Mouse (Mus musculus) heart, adult 8-10 months (tissue): ENCODE measurements around the gene Gm7138. TPM values are rescaled to one million over a fixed set of nuclear protein-coding genes. Genes with fewer than 3 reads are reported as not detected.
"Not testable (repeated sequence)": the region's sequence is repeated elsewhere in the genome, so short reads cannot be mapped to it uniquely, and the experiment has no call there.

Experiments used
- DNase-seq: peaks from one replicate; pipeline ENCODE4 v3.0.0; 2022; ENCODE audit warnings: low spot score
- total RNA-seq, 4 experiments: library from RNA; stranded (reverse); gene quantifications; 2 replicates each; pipeline ENCODE4 v1.2.4; 2022

Gm7138 gene
- total RNA-seq, 4 experiments from 2014 or later = not detected

DNA sequence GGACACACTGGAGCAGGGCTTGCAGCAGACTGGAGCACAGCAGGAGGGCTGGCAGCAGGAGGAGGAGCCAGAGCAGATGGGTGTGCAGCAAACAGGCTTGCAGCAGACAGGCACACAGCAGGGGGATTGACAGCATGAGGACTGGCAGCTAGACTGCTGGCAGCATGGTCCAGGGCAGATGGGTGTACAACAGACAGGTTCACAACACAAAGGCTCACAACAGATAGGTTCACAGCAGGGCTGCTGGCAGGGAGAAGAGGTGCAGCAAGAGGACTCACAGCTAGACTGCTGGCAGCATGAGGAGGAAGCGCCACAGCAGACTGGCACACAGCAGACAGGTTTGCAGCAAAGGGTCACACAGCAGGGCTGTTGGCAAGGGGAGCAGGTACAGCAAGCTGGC, 26.1 kb downstream of the Gm7138 start:
- DNase-seq = not testable (repeated sequence)

GRCm38 (mm10) chr10:77741924-77742688, 34.6 kb downstream of the Gm7138 start, which contains the start of gene Gm18596:
Gm18596 (minus strand) TSS chr10:77742638.
- DNase-seq = not testable (repeated sequence)

DNA sequence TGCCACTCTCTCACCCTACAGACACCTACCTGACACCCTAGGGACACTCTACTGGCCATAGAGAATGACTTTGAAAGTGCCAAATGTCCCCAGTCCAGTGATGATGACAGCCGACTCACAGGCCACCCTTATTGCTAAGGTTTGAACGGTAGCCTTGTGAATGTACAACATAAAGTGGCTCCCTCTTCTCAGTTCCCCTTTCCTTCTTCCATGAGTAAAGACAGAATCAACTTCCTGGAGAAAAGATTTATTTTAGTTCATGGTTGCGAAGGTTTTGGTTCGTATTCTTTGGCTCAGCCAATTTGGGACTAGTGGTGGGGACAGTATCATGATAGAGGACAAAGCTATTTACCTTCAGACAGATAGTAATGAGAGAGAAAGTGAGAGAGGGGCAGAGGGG, 37.8 kb downstream of the Gm7138 start:
- DNase-seq = no peak

GRCm38 (mm10) chr10:77735928-77736327, 40.8 kb downstream of the Gm7138 start:
- no peak for DNase-seq

- DNase-seq = no peak
Observed at GRCm38 (mm10) chr10:77729241-77729640, 47.5 kb downstream of the Gm7138 start.

DNA sequence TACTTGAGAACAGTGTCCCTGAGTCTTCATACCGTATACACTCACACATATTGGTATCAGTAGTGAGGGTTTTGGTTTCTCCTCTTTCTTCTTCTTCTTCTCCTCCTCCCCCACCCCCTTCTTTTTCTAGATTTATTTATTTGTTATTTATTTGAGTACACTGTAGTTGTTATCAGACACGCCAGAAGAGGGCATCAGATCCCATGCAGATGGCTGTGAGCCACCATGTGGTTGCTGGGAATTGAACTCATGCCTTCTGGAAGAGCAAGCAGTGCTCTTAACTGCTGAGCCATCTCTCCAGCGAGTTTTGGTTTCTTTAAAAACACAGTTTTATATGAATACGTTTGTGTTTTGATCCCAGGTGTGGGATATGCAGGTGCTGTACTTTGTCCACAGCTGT, 48.5 kb downstream of the Gm7138 start:
- DNase-seq = no peak

Other genes starting within 250 kb of the Gm7138 start
- 10 to 100 TPM in 1 of 4 experiments, 1 to 10 TPM in 3; 3.3 to 25.5 (median 3.7) TPM for gene Itgb2, start 246.7 kb downstream of the Gm7138 start, total RNA-seq
- 100 to 1,000 TPM; 132 to 142 (median 134) TPM for gene Pttg1ip, start 195.2 kb downstream of the Gm7138 start, total RNA-seq
- gene Sumo3, start 170.8 kb downstream of the Gm7138 start, total RNA-seq = 10 to 100 TPM; 59.3 to 76.7 (median 67.5) TPM
- gene Gm49325, start 170.7 kb downstream of the Gm7138 start, total RNA-seq = 10 to 100 TPM in 3 of 4 experiments, 1 to 10 TPM in 1; 8.3 to 15.8 (median 13.9) TPM
- gene Ube2g2, start 154.7 kb downstream of the Gm7138 start, total RNA-seq = 10 to 100 TPM; 78.9 to 82.9 (median 81.2) TPM
- gene Tspear, start 90.4 kb downstream of the Gm7138 start, total RNA-seq = not detected
- gene Gm19402, start 86.2 kb downstream of the Gm7138 start, total RNA-seq = not detected
- not detected for gene Gm9508, start 79.7 kb downstream of the Gm7138 start, total RNA-seq
- not detected for gene Gm10272, start 70.3 kb downstream of the Gm7138 start, total RNA-seq
- gene Gm10024, start 65.5 kb downstream of the Gm7138 start, total RNA-seq = not detected
- gene Gm10142, start 61.1 kb downstream of the Gm7138 start, total RNA-seq = not detected
- gene Krtap12-1, start 56.3 kb downstream of the Gm7138 start, total RNA-seq = not detected
- gene Gm10100, start 50.5 kb downstream of the Gm7138 start, total RNA-seq = not detected
- not detected for gene Gm18596, start 34.3 kb downstream of the Gm7138 start, total RNA-seq
- gene Gm9736, start 25.6 kb downstream of the Gm7138 start, total RNA-seq = not detected
- gene Gm3233, start 17.3 kb downstream of the Gm7138 start, total RNA-seq = not detected
- gene Gm3238, start 5.6 kb downstream of the Gm7138 start, total RNA-seq = not detected
- gene Gm3250, start 5.6 kb upstream of the Gm7138 start, total RNA-seq = not detected
- gene Gm7137, start 11.3 kb upstream of the Gm7138 start, total RNA-seq = not detected
- gene Gm9639, start 18.1 kb upstream of the Gm7138 start, total RNA-seq = not detected
- not detected for gene Gm19668, start 22.2 kb upstream of the Gm7138 start, total RNA-seq
- gene Gm9507, start 34.9 kb upstream of the Gm7138 start, total RNA-seq = not detected
- gene Gm2696, start 37.7 kb upstream of the Gm7138 start, total RNA-seq = not detected
- not detected for gene Krtap10-4, start 50.2 kb upstream of the Gm7138 start, total RNA-seq
- not detected for gene Krtap10-10, start 59.0 kb upstream of the Gm7138 start, total RNA-seq
- not detected for gene Gm36176, start 69.9 kb upstream of the Gm7138 start, total RNA-seq
- gene Gm10318, start 75.9 kb upstream of the Gm7138 start, total RNA-seq = not detected
- not detected for gene Gm3285, start 85.0 kb upstream of the Gm7138 start, total RNA-seq
- 1 to 10 TPM in 2 of 4 experiments, under 1 TPM in 2; 0.63 to 1.2 (median 0.92) TPM for gene Lrrc3, start 125.6 kb upstream of the Gm7138 start, total RNA-seq
- gene Trpm2, start 193.6 kb upstream of the Gm7138 start, total RNA-seq = 1 to 10 TPM in 1 of 4 experiments, under 1 TPM in 3; 0.44 to 1.8 (median 0.61) TPM
- gene 1810043G02Rik, start 201.6 kb upstream of the Gm7138 start, total RNA-seq = 10 to 100 TPM; 10.7 to 13.5 (median 12.2) TPM
- 100 to 1,000 TPM; 124 to 159 (median 130) TPM for gene Pfkl, start 233.1 kb upstream of the Gm7138 start, total RNA-seq